Mouse (Mus musculus): ENCODE results near the gene Eid1. TPM values are rescaled to one million over a fixed set of nuclear protein-coding genes. Genes with fewer than 3 reads are reported as not detected.

Gene Eid1
- total RNA-seq, 1 experiment = 23.6 TPM

GRCm38 (mm10) chr2:125661156-125661555, 11.7 kb upstream of the Eid1 start:
- Histone ChIP-seq H3K4me1 (ENCODE audit: control insufficient read depth in 2 of 2, insufficient read depth in 2 of 2, low read length in 2 of 2, poor library complexity in 1 of 2) (peaks cover 0 to 5% of the 10 kb centered on the region in 2 experiments; a peak in 1 of 4 replicates), H3K4me3 (ENCODE audit: insufficient read depth in 1 of 2, low read depth in 1 of 2, low read length in 2 of 2, poor library complexity in 1 of 2, severe bottlenecking in 1 of 2) (no peak overlapping the region), H3K36me3 (ENCODE audit: control insufficient read depth, insufficient read depth, low read length, poor library complexity, severe bottlenecking) (no peaks in the 10 kb centered on the region), H3K9me3 (ENCODE audit: control insufficient read depth, insufficient read depth, low read depth, low read length) (no peaks in the 10 kb centered on the region), H3K9ac (ENCODE audit: insufficient read depth, low read depth, low read length, poor library complexity, severe bottlenecking) (no peak overlapping the region), H3K27ac (ENCODE audit: insufficient read depth, low read depth, low read length, poor library complexity, severe bottlenecking) (no peak overlapping the region)
- in situ Hi-C loops (cut with MboI; ENCODE audit: low sequenced_read_pairs in 2 of 2, unreplicated experiment in 2 of 2) = no loop called here
- no peak for DNase-seq (ENCODE audit: low read depth, low spot score)
- no peak for TF ChIP-seq ZNF384 (IDR thresholded peaks at IDR 0.05; ENCODE audit: low read depth, low read length)
- no peak for TF ChIP-seq HCFC1 (IDR thresholded peaks at IDR 0.05; ENCODE audit: borderline replicate concordance, insufficient read depth, low read length)
- no peak for TF ChIP-seq CHD2 (IDR thresholded peaks at IDR 0.05; ENCODE audit: low read depth, low read length)
- no peak for TF ChIP-seq MAFK (IDR thresholded peaks at IDR 0.05; ENCODE audit: insufficient read depth, low read depth, low read length)
- TF ChIP-seq ZC3H11A (IDR thresholded peaks at IDR 0.05; ENCODE audit: borderline replicate concordance, low read depth, low read length) = no peak

- no peaks in the 10 kb centered on the region for H3K9me3 ChIP-seq (ENCODE audit: control insufficient read depth, insufficient read depth, low read depth, low read length)
- H3K9ac ChIP-seq (ENCODE audit: insufficient read depth, low read depth, low read length, poor library complexity, severe bottlenecking) = no peak overlapping the region
- no peaks in the 10 kb centered on the region for H3K36me3 ChIP-seq (ENCODE audit: control insufficient read depth, insufficient read depth, low read length, poor library complexity, severe bottlenecking)
- in situ Hi-C loops (cut with MboI; ENCODE audit: low sequenced_read_pairs in 2 of 2, unreplicated experiment in 2 of 2) = no loop called here
- no peak overlapping the region for H3K4me3 ChIP-seq (ENCODE audit: insufficient read depth in 1 of 2, low read depth in 1 of 2, low read length in 2 of 2, poor library complexity in 1 of 2, severe bottlenecking in 1 of 2)
- H3K4me1 ChIP-seq (ENCODE audit: control insufficient read depth in 2 of 2, insufficient read depth in 2 of 2, low read length in 2 of 2, poor library complexity in 1 of 2) = peaks cover 0 to 5% of the 10 kb centered on the region in 2 experiments; a peak in 1 of 4 replicates
- no peak for DNase-seq (ENCODE audit: low read depth, low spot score)
- H3K27ac ChIP-seq (ENCODE audit: insufficient read depth, low read depth, low read length, poor library complexity, severe bottlenecking) = no peak overlapping the region
- TF ChIP-seq HCFC1 (IDR thresholded peaks at IDR 0.05; ENCODE audit: borderline replicate concordance, insufficient read depth, low read length) (no peak), ZC3H11A (IDR thresholded peaks at IDR 0.05; ENCODE audit: borderline replicate concordance, low read depth, low read length) (no peak), CHD2 (IDR thresholded peaks at IDR 0.05; ENCODE audit: low read depth, low read length) (no peak), MAFK (IDR thresholded peaks at IDR 0.05; ENCODE audit: insufficient read depth, low read depth, low read length) (no peak)
Observed at GRCm38 (mm10) chr2:125662517-125662916, 10.4 kb upstream of the Eid1 start.

- Histone ChIP-seq H3K4me1 (ENCODE audit: control insufficient read depth in 2 of 2, insufficient read depth in 2 of 2, low read length in 2 of 2, poor library complexity in 1 of 2) (peaks cover 0 to 5% of the 10 kb centered on the region in 2 experiments; a peak in 1 of 4 replicates), H3K4me3 (ENCODE audit: insufficient read depth in 1 of 2, low read depth in 1 of 2, low read length in 2 of 2, poor library complexity in 1 of 2, severe bottlenecking in 1 of 2) (no peak overlapping the region), H3K9ac (ENCODE audit: insufficient read depth, low read depth, low read length, poor library complexity, severe bottlenecking) (no peak overlapping the region), H3K36me3 (ENCODE audit: control insufficient read depth, insufficient read depth, low read length, poor library complexity, severe bottlenecking) (no peaks in the 10 kb centered on the region), H3K9me3 (ENCODE audit: control insufficient read depth, insufficient read depth, low read depth, low read length) (no peaks in the 10 kb centered on the region), H3K27ac (ENCODE audit: insufficient read depth, low read depth, low read length, poor library complexity, severe bottlenecking) (no peak overlapping the region)
- TF ChIP-seq ZC3H11A (IDR thresholded peaks at IDR 0.05; ENCODE audit: borderline replicate concordance, low read depth, low read length) (no peak), CHD2 (IDR thresholded peaks at IDR 0.05; ENCODE audit: low read depth, low read length) (no peak), MAFK (IDR thresholded peaks at IDR 0.05; ENCODE audit: insufficient read depth, low read depth, low read length) (no peak), HCFC1 (IDR thresholded peaks at IDR 0.05; ENCODE audit: borderline replicate concordance, insufficient read depth, low read length) (no peak), ZNF384 (IDR thresholded peaks at IDR 0.05; ENCODE audit: low read depth, low read length) (no peak)
- in situ Hi-C loops (cut with MboI; ENCODE audit: low sequenced_read_pairs in 2 of 2, unreplicated experiment in 2 of 2) = no loop called here
- DNase-seq (ENCODE audit: low read depth, low spot score) = no peak
Observed at GRCm38 (mm10) chr2:125665213-125665612, 7.7 kb upstream of the Eid1 start.

GRCm38 (mm10) chr2:125665909-125666308, 7.0 kb upstream of the Eid1 start:
- H3K9ac ChIP-seq (ENCODE audit: insufficient read depth, low read depth, low read length, poor library complexity, severe bottlenecking) = no peak overlapping the region
- no peak for DNase-seq (ENCODE audit: low read depth, low spot score)
- in situ Hi-C loops (cut with MboI; ENCODE audit: low sequenced_read_pairs in 2 of 2, unreplicated experiment in 2 of 2) = no loop called here
- H3K4me3 ChIP-seq (ENCODE audit: insufficient read depth in 1 of 2, low read depth in 1 of 2, low read length in 2 of 2, poor library complexity in 1 of 2, severe bottlenecking in 1 of 2) = no peak overlapping the region
- H3K4me1 ChIP-seq (ENCODE audit: control insufficient read depth in 2 of 2, insufficient read depth in 2 of 2, low read length in 2 of 2, poor library complexity in 1 of 2) = peaks cover 0 to 1% of the 10 kb centered on the region in 2 experiments; a peak in 1 of 4 replicates
- no peaks in the 10 kb centered on the region for H3K36me3 ChIP-seq (ENCODE audit: control insufficient read depth, insufficient read depth, low read length, poor library complexity, severe bottlenecking)
- TF ChIP-seq ZNF384 (IDR thresholded peaks at IDR 0.05; ENCODE audit: low read depth, low read length) (no peak), CHD2 (IDR thresholded peaks at IDR 0.05; ENCODE audit: low read depth, low read length) (no peak), MAFK (IDR thresholded peaks at IDR 0.05; ENCODE audit: insufficient read depth, low read depth, low read length) (no peak), ZC3H11A (IDR thresholded peaks at IDR 0.05; ENCODE audit: borderline replicate concordance, low read depth, low read length) (no peak)
- H3K9me3 ChIP-seq (ENCODE audit: control insufficient read depth, insufficient read depth, low read depth, low read length) = no peaks in the 10 kb centered on the region
- H3K27ac ChIP-seq (ENCODE audit: insufficient read depth, low read depth, low read length, poor library complexity, severe bottlenecking) = no peak overlapping the region

GRCm38 (mm10) chr2:125666668-125667067, 6.2 kb upstream of the Eid1 start:
- Histone ChIP-seq H3K27ac (ENCODE audit: insufficient read depth, low read depth, low read length, poor library complexity, severe bottlenecking) (no peak overlapping the region), H3K4me3 (ENCODE audit: insufficient read depth in 1 of 2, low read depth in 1 of 2, low read length in 2 of 2, poor library complexity in 1 of 2, severe bottlenecking in 1 of 2) (no peak overlapping the region), H3K36me3 (ENCODE audit: control insufficient read depth, insufficient read depth, low read length, poor library complexity, severe bottlenecking) (no peaks in the 10 kb centered on the region), H3K9ac (ENCODE audit: insufficient read depth, low read depth, low read length, poor library complexity, severe bottlenecking) (no peak overlapping the region), H3K4me1 (ENCODE audit: control insufficient read depth in 2 of 2, insufficient read depth in 2 of 2, low read length in 2 of 2, poor library complexity in 1 of 2) (no peaks in the 10 kb centered on the region), H3K9me3 (ENCODE audit: control insufficient read depth, insufficient read depth, low read depth, low read length) (no peaks in the 10 kb centered on the region)
- TF ChIP-seq CHD2 (IDR thresholded peaks at IDR 0.05; ENCODE audit: low read depth, low read length) (no peak), ZNF384 (IDR thresholded peaks at IDR 0.05; ENCODE audit: low read depth, low read length) (no peak)
- DNase-seq (ENCODE audit: low read depth, low spot score) = no peak
- in situ Hi-C loops (cut with MboI; ENCODE audit: low sequenced_read_pairs in 2 of 2, unreplicated experiment in 2 of 2) = no loop called here

Measured in ES-E14 (cell line).